Mouse (Mus musculus) forelimb bud, embryonic 11.5 days (tissue): Measurements from ENCODE around the gene Defb26.

ENCODE experiments used
- DNase-seq: peaks from one replicate; pipeline ENCODE4 v3.0.0-alpha.2; 2012; ENCODE audit warnings: low read depth, low spot score

Defb26 gene

GRCm38 (mm10) chr2:152511592-152511991 is at the start of gene Defb26:
Defb26 (minus strand) TSS chr2:152511692.
- no peak for DNase-seq

GRCm38 (mm10) chr2:152556655-152557054 is 45.2 kb upstream of the Defb26 start:
- no peak for DNase-seq

GRCm38 (mm10) chr2:152553774-152554423 is 42.4 kb upstream of the Defb26 start:
- peak; percentile 64 for DNase-seq

- no peak for DNase-seq
Observed at GRCm38 (mm10) chr2:152548124-152548523, 36.6 kb upstream of the Defb26 start.

GRCm38 (mm10) chr2:152544691-152545090 is 33.2 kb upstream of the Defb26 start:
- peak; percentile 49 for DNase-seq

GRCm38 (mm10) chr2:152543478-152543877 is 32.0 kb upstream of the Defb26 start:
- peak; percentile 4 for DNase-seq

GRCm38 (mm10) chr2:152542897-152543296 is 31.4 kb upstream of the Defb26 start:
- DNase-seq = no peak

GRCm38 (mm10) chr2:152541979-152542378 is 30.5 kb upstream of the Defb26 start:
- DNase-seq = no peak

- no peak for DNase-seq
Observed at GRCm38 (mm10) chr2:152539944-152540710, 28.6 kb upstream of the Defb26 start, which contains the start of gene Defb29. Defb29 (minus strand) TSS chr2:152540098.

GRCm38 (mm10) chr2:152517981-152518380 is 6.5 kb upstream of the Defb26 start, which contains the start of gene Defb28:
Defb28 (plus strand) TSS chr2:152518255.
- DNase-seq = no peak

- no peak for DNase-seq
Observed at GRCm38 (mm10) chr2:152516084-152516483, 4.6 kb upstream of the Defb26 start.

GRCm38 (mm10) chr2:152503950-152504349 is 7.5 kb downstream of the Defb26 start:
- no peak for DNase-seq

- DNase-seq = no peak
Observed at GRCm38 (mm10) chr2:152500863-152501229, 10.6 kb downstream of the Defb26 start.

GRCm38 (mm10) chr2:152500204-152500862 is 11.2 kb downstream of the Defb26 start:
- no peak for DNase-seq

- DNase-seq = no peak
Observed at GRCm38 (mm10) chr2:152498020-152498419, 13.5 kb downstream of the Defb26 start.

GRCm38 (mm10) chr2:152493151-152493550 is 18.3 kb downstream of the Defb26 start:
- no peak for DNase-seq

GRCm38 (mm10) chr2:152490038-152490437 is 21.5 kb downstream of the Defb26 start, which contains the start of gene Defb22:
Defb22 (minus strand) TSS chr2:152490138.
- DNase-seq = no peak

- peak; percentile 8 for DNase-seq
Observed at GRCm38 (mm10) chr2:152487024-152487423, 24.5 kb downstream of the Defb26 start.

GRCm38 (mm10) chr2:152481726-152482125 is 29.8 kb downstream of the Defb26 start:
- DNase-seq = no peak

GRCm38 (mm10) chr2:152480881-152481280 is 30.6 kb downstream of the Defb26 start:
- no peak for DNase-seq

GRCm38 (mm10) chr2:152476763-152477162 is 34.7 kb downstream of the Defb26 start, which contains the start of gene Defb20:
Defb20 (plus strand) TSS chr2:152477063.
- no peak for DNase-seq

GRCm38 (mm10) chr2:152472434-152472833 is 39.1 kb downstream of the Defb26 start:
- no peak for DNase-seq
